Mouse (Mus musculus) heart, adult 9 months (tissue): ENCODE results near the gene Tfap2e.

Experiments
- DNase-seq, 2 experiments: peaks; one replicate each; pipeline ENCODE4 v3.0.0; 2022; ENCODE audit warnings: low spot score in 2 of 2

Gene Tfap2e

DNA sequence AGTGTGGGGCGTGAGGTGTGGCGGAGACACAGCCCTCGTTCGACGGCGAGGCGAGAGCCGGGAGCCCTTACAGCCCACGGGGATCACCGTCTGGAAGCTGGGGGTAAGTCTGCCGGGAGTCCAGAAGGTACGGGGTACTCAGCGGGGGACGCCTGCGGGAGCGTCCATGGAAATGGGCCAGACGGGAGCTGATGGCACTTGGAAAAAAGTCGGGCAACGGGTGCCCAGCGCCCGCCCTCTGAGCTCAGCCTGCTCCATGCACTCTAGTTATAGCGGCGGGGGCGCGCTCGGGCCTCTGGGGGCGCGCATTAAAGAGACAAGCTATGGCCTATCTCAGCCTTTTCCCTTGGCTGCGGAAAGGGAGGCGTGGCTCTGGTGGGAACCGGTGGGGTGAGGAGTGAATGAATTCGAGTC is at the start of gene Tfap2e:
Gene Tfap2e, minus strand, starts transcription at position 240 of the 414 bp plus-strand sequence.
- DNase-seq, result no peak

- DNase-seq, result no peak
Observed at GRCm38 (mm10) chr4:126782996-126783395, 47.0 kb upstream of the Tfap2e start.

- DNase-seq, result no peak
Observed at GRCm38 (mm10) chr4:126782512-126782911, 46.5 kb upstream of the Tfap2e start.

- DNase-seq, result no peak
Observed at GRCm38 (mm10) chr4:126781871-126782270, 45.8 kb upstream of the Tfap2e start.

- DNase-seq, result no peak
Observed at GRCm38 (mm10) chr4:126779826-126780775, 44.1 kb upstream of the Tfap2e start.

DNA sequence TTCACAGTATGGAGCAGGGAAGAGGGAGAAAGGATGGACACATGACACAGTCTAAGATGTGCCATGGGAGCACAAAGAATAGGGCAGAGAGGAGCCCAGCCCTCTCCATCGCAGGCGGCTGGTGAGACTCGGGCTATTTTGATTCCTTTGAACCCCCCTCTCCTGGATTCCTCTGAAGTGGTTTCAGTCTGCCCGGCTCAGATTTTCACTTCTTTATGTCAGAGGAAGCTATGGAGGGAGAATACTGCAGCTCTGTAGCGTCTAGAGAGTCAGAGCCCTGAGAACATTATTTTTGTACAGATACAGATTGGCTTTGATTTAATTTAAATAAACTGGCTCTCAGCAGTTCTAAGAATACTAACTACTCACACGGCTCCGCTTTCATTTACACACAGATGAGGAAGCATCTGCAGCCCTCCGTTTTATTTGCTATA is 43.1 kb upstream of the Tfap2e start:
- DNase-seq, result no peak

DNA sequence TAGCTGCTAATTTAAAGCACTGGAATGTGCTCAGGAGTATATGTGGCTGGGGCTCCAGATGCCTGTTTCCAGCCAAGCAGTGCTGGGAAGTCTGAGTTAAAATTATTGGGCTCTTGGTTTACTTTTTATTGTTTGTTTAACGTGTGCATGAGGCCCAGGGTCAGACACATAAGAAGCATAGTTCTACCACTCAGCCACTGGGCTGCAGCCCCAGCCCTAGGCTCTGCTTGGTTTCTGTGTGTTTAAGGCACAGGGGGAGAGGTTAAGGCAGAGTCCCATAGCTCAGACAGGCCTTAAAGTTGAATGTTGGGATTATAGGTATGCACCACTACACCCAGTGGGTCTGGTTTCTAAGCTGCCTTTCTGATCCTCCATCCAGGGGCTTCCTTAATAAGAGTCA is 39.1 kb upstream of the Tfap2e start:
- DNase-seq, result no peak

DNA sequence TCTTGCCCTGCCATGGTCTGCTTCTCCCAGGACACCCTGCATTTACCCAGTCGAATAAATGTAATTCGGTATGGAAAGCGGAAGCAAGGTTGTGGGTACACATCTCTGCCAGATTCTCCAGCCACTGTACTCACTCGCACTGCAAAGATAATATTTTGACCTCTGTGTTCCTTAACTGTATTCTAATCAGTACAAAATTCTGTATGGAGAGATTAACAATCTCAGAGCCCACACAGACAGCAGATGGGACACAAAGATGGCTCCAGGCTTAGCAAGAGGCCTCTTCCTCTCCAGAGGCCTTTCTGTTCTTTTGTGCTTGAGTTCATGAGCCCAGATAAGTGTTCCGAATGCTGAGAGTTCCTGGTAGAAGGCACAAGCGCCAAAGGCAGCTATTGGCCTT is 37.8 kb upstream of the Tfap2e start:
- no peak for DNase-seq

GRCm38 (mm10) chr4:126770831-126771230 is 34.8 kb upstream of the Tfap2e start:
- no peak for DNase-seq

- DNase-seq, result no peak
Observed at GRCm38 (mm10) chr4:126769800-126770563, 33.9 kb upstream of the Tfap2e start.

DNA sequence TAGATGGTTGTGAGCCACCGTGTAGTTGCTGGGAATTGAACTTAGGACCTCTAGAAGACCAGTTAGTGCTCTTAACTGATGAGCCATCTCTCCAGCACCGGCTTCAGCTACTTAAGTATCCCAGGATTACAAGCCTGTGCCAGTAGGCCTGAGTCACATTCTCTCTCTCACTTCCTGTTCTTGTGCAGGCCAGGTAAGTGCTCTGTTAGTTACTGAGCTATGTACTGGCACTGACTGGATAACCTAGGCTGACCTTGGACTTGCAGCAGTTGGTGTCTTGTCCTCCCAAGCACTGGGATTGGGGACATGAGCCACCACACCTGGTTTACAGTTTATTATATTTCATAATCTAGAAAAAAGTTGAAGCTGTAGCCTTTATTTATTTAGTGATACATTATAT is 27.4 kb upstream of the Tfap2e start:
- DNase-seq, result no peak

DNA sequence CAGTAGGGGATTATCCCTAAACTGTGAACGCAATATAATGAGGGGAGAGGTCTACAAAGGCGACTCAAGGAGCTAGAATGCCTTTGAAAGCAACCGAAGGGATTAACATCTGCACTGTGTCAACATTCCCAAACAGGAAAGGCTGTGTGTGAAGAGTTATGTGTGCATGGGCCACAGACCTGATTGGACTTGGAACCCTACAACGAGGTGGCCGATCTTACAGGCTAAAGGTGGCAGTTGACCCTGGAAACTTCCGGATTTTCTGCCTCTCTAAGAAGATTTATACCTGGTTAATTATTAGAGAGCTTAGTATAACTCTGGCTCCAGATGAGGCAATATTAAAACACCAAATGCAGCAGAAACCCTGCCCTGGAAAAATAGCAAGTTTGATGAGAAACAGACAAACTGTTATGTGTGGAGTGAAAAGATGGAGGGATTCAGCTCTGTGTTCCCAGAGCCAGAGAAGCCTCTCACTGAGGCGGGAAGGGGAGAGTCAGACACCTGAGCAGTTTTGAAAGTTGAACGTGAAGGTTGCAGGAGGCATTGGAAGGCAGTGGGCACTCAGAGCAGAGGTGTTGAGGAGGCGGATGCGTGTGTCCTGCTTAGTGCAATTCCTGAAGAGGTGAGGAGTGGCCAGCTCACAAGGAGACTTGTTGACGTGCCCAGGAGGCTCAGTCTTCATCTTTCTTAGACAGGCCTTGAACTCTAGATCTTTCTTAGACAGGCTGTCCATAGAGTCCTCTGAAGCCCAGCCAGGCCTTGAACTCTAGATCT is 26.7 kb upstream of the Tfap2e start:
- DNase-seq, result no peak

DNA sequence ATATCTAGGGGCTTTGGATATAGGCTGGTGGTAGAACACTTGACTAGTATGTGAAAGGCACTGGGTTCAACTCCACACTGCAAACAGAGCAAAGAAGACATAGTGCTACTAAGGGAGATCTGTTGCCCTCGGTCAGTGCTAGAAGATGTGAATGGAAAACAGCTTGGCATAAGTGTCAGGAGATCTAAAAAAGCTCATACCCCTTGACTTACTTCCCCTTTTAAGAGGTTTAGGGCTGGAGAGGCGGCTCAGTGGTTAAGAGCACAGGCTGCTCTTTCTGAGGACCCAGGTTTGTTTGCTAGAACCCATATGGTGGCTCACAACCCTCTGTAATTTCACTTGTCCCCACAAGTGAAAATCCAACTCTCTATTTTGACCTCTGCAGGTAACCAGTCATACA is 23.4 kb upstream of the Tfap2e start:
- no peak for DNase-seq

- DNase-seq, result no peak
Observed at GRCm38 (mm10) chr4:126758299-126758698, 22.3 kb upstream of the Tfap2e start.

DNA sequence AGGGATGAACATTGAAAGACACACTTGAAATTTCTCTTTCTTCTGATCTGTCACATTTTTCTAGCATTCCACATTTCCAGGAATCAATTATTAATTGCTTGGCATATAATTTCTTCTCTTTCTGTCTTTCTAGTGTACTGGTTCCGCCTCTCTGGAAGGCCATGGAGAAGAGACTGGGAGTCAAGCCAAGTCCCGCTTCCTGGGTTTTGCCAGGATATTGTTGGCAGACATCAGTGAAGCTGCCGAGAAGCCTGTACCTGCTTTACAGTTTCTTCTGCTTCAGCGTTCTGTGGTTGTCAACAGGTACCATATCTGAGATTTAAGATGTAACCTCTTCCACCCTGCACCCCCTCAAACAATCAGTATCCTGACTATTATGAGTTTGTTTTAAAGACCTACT is 20.7 kb upstream of the Tfap2e start:
- no peak for DNase-seq

DNA sequence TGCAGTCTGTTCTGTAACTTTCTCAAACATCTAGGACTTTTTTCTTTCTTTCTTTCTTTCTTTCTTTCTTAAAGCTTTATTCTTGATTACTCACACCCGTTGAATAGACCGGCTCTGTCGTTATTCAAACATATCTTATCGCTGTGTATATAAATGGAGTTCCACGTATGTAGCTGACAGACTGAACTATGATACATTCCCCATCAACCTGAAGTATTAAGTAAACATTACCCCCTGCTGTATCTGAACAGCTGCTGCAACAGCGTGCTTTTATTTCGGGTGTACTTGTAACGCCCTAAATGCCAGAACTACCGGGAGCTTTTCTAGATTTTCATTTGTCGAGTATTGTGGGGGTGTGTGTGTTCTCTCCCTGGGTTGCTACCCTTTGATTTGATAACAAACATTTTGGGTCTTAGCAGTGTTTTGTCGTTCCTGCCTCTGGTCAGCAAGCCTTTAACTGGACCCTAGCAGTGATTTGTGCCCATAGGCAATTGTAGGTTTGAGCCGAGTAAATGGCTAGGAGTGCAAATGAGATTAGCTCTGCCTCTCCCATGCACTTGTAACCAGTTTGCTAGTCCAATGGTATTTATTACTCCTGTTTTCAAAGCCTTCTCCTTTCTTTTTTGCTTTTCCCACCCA is 18.8 kb upstream of the Tfap2e start:
- DNase-seq, result no peak

DNA sequence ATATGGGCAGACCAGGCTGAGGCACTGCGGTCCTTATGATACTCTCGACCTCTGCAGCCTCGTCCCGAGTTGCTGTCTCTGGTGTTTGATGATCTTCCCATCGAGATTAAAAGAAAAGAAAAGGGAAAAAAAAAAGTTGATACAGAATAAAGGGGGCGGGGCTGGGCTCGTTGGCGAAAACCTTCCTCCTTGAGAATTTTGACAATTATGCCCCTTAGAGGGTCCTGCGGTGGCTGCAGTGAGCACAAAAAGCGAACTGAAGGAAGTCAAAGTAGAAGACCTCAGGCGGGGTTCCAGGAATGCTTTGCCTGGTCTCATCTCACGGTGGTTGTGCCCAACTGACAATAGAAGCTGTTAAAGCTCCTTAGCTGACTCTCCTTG is 18.2 kb upstream of the Tfap2e start:
- no peak for DNase-seq

GRCm38 (mm10) chr4:126753268-126754230 is 17.5 kb upstream of the Tfap2e start, which contains the start of the genes Ncdn and AU040320:
Gene Ncdn (minus strand): TSS chr4:126753438.
Gene AU040320 (plus strand): TSS chr4:126753544.
- peak; percentile 96 to 97 for DNase-seq

- DNase-seq, result no peak
Observed at GRCm38 (mm10) chr4:126752608-126753141, 16.6 kb upstream of the Tfap2e start.
